Mouse (Mus musculus) v-Abl transformed pro-B cells (cell line): Measurements from ENCODE around the gene Esm1.

Experiments used
- in situ Hi-C, 2 experiments: fragments of 400-800 bp; cut with MboI; formaldehyde crosslinking; loops; one replicate each; pipeline ENCODE4 v1.15.1; 2025; ENCODE audit not compliant: unreplicated experiment in 2 of 2

Esm1 gene

GRCm38 (mm10) chr13:113209624-113210023, at the start of gene Esm1:
Gene Esm1, plus strand, starts transcription at chr13:113209659.
- in situ Hi-C loops = no loop called here

- in situ Hi-C loops = no loop called here
Measured at GRCm38 (mm10) chr13:113164252-113165005, 45.0 kb upstream of the Esm1 start.

GRCm38 (mm10) chr13:113168018-113168534, 41.4 kb upstream of the Esm1 start:
- in situ Hi-C loops = no loop called here

- in situ Hi-C loops = no loop called here
Measured at GRCm38 (mm10) chr13:113170256-113170655, 39.2 kb upstream of the Esm1 start.

DNA sequence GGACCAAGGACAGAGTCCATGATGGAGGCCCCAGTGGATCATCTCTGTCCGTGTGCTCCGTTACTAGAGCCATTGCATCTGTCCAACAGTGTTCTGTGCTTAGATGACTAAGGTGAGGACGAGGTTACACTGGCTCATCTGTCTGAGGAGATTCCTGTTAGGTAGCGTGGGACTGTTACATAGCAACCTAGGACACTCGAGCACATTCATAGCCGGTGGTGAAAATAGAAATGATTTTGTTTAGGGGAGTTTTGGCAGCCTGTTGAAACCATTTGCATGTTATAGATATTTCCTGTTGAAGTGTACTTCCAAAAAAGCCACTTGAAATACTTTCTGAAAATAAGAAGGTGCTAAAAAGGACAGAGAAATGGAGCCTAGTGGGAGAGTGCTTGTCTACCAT, 35.3 kb upstream of the Esm1 start:
- in situ Hi-C loops = no loop called here

DNA sequence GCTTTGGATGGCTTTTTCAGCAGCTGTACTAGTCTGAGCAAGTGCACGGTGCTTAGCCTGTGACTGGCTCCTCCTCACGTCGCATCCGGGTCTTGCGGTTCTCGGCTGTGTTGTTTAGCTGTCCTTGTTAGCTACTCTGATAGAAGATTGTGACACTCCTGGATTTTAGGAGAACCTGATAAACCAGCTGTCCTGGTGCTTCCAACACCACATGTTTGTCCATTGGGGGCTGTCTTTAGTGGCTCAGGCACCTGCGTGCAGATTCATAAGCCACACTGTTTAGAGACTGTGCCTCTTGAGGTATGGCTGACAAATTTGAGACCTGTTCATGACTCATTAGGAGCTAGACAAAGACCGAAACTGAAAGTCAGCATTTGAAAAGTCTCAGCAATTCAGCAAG, 26.1 kb upstream of the Esm1 start:
- in situ Hi-C loops = no loop called here

DNA sequence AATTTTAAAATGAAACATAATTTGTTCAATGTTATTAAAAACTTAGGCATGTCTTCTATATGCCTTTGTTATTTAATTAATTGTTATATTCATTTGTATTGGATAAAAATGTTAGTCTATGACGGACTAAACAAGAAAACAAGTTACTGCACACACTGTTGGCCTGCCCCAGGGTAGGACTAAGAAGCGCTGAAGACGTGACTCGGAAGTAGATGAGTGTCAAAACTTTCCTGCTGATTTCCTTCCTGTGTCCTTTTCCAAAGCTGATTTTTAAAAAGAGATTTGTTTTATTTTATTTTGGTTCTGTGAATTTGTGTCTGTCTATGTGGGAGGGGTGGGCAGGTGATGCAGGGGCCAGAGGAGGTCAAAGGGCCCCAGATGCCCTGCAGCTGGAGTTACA, 25.7 kb upstream of the Esm1 start:
- in situ Hi-C loops = no loop called here

DNA sequence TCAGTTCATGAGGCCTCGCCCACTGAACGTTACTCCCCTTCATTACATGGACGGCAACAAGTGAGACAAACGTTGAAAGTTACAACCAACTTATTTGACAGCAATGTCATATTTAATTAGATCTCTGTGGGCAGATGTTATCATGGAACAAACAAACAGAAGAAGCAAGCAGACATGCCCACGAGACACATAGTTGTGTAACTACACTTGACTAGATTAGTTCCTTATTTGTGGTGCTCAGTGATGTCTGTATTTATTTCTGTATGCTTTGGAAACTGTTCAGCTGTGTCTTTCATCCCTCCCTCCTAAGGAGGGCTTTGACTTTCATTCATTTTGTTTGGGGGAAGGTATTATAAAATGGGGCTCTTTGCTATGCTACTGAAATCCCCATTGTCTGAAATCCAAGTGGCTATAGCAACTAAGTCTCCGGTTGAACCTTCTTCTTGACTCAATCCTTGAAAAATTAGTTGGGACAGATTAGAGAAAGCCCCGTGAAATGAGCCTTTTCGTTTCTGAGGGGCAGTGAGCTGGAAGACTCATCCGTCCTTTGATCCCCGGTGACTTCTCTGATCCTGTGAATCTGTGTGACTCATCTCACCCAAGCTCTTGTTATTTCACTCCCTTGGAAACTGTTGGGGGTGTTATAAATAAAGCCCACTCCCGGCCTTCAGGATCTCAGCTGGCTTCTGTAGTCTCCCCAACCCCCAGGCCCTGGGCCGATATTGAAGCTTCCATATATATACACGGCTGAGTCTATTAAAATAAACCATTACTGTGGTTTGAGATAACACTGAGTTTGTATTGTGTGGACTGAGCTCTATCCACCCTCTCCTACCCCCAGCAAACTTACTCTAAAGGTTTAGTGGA, 12.4 kb upstream of the Esm1 start:
- in situ Hi-C loops = no loop called here

- in situ Hi-C loops = no loop called here
Measured at GRCm38 (mm10) chr13:113197872-113198502, 11.5 kb upstream of the Esm1 start.

DNA sequence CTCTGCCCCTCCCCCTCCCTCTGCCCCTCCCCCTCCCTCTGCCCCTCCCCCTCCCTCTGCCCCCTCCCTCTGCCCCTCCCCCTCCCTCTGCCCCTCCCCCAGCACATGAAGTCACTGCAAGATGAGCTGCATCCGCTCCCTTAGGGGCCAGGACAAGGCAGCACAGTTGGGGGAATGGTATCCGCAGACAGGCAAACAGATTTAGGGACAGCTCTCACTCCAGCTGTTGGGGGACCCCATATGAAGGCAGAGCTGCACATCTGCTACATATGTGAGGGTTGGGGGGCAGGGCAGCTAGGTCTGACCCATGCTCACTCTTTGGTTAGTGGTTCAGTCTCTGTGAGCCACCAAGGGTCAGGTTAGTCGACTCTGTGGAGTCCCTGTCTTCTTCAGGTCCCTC, 10.1 kb upstream of the Esm1 start:
- in situ Hi-C loops = no loop called here

DNA sequence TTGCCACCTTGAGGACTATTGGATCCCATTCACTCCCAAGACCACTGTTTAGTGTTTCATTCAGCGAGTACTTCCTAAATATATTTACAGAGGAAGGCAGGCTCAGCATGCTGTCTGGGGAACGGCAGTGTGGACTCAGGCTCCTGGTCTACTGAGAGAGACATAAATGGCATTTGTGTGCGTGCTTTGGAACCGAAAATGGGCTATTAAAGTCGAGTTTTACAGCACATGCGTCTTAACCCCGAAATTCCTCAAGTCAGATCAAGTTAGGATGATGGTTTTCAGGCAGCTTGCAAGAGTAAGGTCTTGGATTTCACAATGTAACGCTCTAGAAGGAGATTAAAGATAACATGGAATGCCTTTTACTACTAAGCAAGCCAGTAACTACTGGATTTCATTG, 8.7 kb upstream of the Esm1 start:
- in situ Hi-C loops = no loop called here

GRCm38 (mm10) chr13:113201631-113202030, 7.8 kb upstream of the Esm1 start:
- in situ Hi-C loops = no loop called here

DNA sequence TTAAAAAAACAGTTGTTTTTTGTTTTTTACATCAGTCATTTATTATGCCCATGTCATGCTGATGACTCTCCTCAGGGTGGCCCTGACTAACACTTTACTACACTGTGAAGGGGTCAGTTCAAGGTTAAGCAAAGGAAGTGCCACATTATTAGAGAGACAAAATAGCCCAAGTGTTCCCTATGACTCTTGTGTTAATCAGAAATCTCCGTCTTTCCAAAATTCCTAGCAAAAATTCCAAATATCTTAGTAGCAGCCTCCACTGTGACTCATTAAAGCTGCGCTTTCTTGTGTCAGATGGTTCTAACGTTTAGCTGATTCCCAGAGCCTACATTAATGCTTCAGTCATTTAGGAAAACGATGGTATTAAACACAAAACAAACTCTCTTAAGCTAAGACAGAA, 7.3 kb upstream of the Esm1 start:
- in situ Hi-C loops = no loop called here

DNA sequence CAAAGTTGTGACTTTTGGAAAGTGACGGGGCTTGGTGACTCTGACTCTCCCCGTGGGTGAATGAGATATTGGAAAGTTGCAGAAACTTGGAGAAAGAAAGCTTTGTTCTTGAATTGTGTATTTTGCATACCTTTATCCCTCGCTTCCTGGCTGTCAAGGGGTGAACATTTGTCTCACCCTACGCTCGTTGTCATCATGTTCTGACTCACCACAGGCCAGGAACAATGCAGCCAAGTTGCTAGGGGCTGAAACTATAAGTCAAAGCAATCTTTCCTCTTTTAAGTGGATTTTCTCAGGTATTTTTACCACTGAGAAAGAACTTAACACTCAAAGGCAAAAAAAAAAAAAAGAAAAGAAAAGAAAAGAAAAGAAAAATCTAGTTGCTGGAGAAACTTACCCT, 6.3 kb upstream of the Esm1 start:
- in situ Hi-C loops = no loop called here

GRCm38 (mm10) chr13:113205346-113205745, 4.1 kb upstream of the Esm1 start:
- in situ Hi-C loops = no loop called here

DNA sequence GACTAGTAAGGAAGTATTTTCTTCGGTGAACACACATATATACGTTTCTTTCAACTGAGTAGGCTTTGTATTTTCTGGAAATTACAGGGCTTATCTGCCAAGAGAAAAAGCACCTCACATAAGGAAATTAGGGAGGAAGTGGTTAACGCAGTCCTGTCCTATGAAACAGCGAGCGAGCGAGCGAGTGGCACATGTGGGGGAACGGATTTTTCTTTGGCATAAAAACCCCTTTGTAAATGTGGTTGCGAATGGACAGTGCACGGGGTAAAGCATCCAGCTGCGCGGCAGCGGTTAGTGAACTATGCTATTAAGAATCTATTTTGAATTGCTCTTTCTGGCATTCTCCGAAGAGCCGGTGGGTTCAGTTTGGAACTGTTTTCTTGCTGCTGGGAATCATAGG, 1.9 kb downstream of the Esm1 start:
- in situ Hi-C loops = no loop called here

DNA sequence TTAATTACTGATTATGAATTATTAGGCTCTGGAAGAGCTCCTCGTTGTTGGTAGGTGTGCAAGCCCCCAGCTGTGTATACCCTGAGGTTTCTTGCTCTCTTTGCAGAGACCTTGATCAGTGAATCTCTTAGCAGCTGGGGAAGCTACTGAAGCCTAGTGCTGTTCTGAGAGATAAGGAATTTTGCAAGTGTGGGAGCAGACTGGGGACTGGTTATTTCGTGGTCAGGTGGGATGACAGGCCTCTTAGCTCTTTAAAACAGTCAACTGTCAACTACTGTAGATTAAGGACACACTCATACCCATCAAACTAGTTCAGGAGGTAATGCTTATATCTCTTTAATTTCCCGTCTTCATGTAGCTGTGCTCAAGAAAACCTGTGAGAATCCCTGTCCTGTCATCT, 2.9 kb downstream of the Esm1 start:
- in situ Hi-C loops = no loop called here

GRCm38 (mm10) chr13:113213865-113214264, 4.4 kb downstream of the Esm1 start:
- in situ Hi-C loops = no loop called here

DNA sequence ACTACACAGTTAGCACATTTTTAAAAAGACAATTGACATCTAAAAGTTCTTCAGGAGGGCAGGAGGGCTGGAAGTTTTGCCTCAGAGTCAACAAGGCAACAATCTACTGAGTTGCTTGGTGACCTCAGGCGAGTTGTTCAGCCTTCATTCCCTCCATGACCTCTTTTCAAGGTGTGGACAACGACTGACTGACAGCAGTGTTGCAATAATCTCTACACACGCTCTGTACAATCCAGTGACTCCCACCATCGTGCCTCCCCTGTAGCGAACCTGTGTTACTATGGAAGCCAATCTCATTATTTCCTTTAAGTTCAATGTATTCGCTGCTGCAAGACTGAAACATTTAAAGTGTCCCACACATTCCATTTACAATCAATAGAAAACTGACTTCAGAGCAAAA, 12.4 kb downstream of the Esm1 start:
- in situ Hi-C loops = no loop called here

GRCm38 (mm10) chr13:113224105-113224504, 14.6 kb downstream of the Esm1 start:
- in situ Hi-C loops = no loop called here

GRCm38 (mm10) chr13:113225811-113226210, 16.4 kb downstream of the Esm1 start, which contains the start of gene Gzmk:
Gene Gzmk, minus strand, starts transcription at chr13:113225908.
- in situ Hi-C loops = no loop called here
